Mouse (Mus musculus): ENCODE results near the gene Tmem30c. TPM values are rescaled to one million over a fixed set of nuclear protein-coding genes. Genes with fewer than 3 reads are reported as not detected.

The Tmem30c gene
- polyA plus RNA-seq (2014; fragmentation: Illumina TruSeq; extraction: RNeasy Lipid Tissue Mini Kit (QIAGEN cat#74804); ENCODE audit: low replicate concordance), result not detected

DNA sequence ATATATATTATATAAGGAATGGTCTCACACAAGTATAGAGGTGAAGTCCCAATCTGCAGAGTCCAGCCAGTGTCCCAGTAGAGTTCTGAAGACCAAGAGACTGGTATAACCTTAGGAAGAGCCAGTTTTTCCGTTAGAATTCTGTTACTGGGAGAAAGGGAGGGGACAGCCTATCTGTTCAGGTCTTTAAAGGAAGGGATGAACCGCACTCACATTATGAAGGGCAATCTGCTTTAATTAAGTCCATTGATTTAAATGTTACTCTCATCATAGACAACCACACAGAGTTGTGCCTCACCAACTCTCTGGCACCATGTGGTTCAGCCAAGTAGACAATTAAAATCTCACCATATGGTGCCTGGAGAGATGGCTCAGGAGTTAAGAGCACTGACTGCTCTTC lies at the start of gene Tmem30c:
Gene Tmem30c, minus strand, starts transcription at position 101 of the 400 bp plus-strand sequence.

DNA sequence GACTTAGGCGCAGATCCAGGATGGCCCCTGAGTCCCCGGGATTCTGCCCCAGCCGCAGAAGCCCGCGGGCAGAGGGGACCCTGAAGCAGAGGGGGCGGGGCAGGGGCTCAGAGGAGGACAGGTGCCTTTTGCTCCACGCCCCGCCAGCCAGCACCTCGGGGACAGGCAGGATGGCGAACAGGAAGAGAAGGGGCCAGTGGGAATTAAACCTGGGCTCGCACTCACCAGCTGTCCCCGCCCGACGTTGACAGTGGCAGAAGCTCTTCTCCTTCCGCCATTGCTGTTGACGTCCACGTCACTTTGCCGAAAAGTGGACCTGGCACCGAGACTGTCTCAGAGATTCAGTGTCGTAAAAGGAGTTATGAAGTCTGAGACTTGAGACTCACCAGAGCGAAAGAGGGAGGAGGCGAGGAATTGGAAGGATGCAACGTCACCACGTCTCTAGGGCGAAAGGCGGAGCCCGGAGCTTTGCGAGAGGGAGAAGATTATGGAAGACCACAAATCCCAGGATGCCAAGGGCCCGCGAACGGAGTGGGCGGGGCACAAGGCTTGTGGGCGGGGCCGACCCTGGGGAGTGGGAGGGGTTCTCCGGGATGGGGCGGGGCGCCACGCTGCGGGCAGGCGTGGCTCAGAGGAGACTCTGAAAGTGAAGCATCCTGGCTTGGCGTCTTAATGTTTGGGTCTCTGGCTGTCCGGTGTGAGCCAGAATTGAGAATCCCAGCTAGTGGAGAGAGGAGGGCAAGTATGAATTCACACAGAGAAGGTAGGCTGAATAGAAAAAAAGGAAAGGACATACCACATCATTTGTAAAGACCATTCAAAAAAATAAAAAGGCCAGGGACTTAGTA lies 61.4 kb downstream of the Tmem30c start, which contains the start of gene Tbc1d23:
Gene Tbc1d23, minus strand, starts transcription at position 416 of the 848 bp plus-strand sequence.

Other genes starting within 250 kb of the Tmem30c start
- gene Tmem45a2, start 221.5 kb downstream of the Tmem30c start, polyA plus RNA-seq (2014; fragmentation: Illumina TruSeq; extraction: RNeasy Lipid Tissue Mini Kit (QIAGEN cat#74804); ENCODE audit: low replicate concordance), result not detected
- gene Tomm70a, start 171.2 kb downstream of the Tmem30c start, polyA plus RNA-seq (2014; fragmentation: Illumina TruSeq; extraction: RNeasy Lipid Tissue Mini Kit (QIAGEN cat#74804); ENCODE audit: low replicate concordance), result 235 TPM
- 59.2 TPM for gene Nit2, start 125.5 kb downstream of the Tmem30c start, polyA plus RNA-seq (2014; fragmentation: Illumina TruSeq; extraction: RNeasy Lipid Tissue Mini Kit (QIAGEN cat#74804); ENCODE audit: low replicate concordance)
- gene Tbc1d23, start 61.4 kb downstream of the Tmem30c start, polyA plus RNA-seq (2014; fragmentation: Illumina TruSeq; extraction: RNeasy Lipid Tissue Mini Kit (QIAGEN cat#74804); ENCODE audit: low replicate concordance), result 102 TPM
- gene Filip1l, start 60.2 kb upstream of the Tmem30c start, polyA plus RNA-seq (2014; fragmentation: Illumina TruSeq; extraction: RNeasy Lipid Tissue Mini Kit (QIAGEN cat#74804); ENCODE audit: low replicate concordance), result 86.8 TPM

All from small intestine, adult 10 weeks (tissue).